Mouse (Mus musculus): ENCODE results near the gene Nid2.

- TF ChIP-seq CTCF (IDR thresholded peaks at IDR 0.05; ENCODE audit: low read depth, low read length) (no peak), TAL1 (conservative IDR thresholded peaks at IDR 0.05; ENCODE audit: low read depth, low read length) (no peak), GATA1 (IDR thresholded peaks at IDR 0.05; ENCODE audit: borderline replicate concordance, low read length) (no peak)
Observed at GRCm38 (mm10) chr14:19794881-19795280, 43.8 kb downstream of the Nid2 start.
